Mouse (Mus musculus): Measurements from ENCODE around the gene Arl11. TPM values are rescaled to one million over a fixed set of nuclear protein-coding genes. Genes with fewer than 3 reads are reported as not detected.

The Arl11 gene
- total and polyA plus RNA-seq, 3 experiments = 0.97 to 1.3 (median 1.3) TPM

- peak; percentile 71 for DNase-seq
Observed at GRCm38 (mm10) chr14:61327618-61328450, 18.3 kb downstream of the Arl11 start.

DNA sequence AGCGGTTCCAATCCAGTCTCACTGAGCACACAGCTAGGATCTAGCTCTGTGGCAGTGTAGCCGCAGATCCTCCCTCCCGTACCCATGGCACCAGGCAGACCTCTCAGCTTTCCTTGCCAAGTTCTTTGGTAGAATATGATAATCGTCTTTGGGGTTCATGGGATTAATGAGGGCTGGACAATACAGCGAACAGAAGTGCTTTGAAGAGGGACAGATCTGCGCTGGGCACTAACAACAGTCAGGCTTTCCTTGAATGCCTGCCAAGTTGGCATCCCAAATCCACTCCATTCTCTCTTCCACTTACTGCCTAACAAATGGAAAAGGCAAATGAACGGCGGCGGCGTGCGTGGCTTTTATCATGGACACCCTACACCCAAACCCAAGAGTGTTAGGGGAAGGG is 21.0 kb downstream of the Arl11 start:
- peak; percentile 78 for DNase-seq

GRCm38 (mm10) chr14:61330996-61331561 is 21.5 kb downstream of the Arl11 start:
- peak; percentile 82 for DNase-seq

DNA sequence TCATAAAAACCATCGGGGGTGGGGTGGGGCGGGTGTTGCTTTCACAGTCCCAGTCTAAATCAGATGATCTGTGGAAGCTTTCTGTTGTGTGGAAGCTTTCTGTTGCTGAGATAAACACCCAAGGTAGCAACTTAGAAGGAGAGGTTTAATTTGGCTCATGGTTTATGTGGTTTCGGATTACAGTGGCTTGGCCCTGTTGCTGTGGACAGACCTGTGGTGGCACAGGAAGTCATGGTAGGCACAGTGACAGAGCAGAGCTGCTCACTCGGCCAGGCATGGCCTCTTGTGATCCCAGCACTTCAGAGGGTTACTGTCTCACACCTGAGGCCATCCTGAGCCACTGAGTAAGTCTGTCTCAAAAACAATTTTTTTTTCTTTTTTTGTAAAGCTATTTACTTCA is 29.8 kb downstream of the Arl11 start:
- no peak for DNase-seq

DNA sequence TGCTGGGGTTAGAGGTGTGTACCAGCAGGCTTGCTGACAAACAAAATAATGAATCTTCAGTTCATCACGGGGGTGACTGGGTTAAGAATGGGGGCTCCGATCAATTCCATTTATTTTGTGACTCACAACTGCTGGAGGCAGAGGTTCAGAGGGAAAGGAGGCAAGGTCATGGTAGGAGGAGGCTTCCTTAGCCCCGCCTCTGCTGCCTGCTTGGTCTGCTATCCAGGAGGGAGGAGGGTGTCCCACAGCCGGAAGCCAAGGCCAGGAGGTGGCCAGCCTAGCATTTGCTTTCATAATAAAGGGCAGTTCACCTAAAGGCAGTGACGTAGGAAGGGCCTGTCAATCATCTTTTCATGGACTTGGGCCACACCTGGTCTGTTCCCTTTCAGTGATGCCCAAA is 35.0 kb downstream of the Arl11 start:
- DNase-seq = peak; percentile 62

DNA sequence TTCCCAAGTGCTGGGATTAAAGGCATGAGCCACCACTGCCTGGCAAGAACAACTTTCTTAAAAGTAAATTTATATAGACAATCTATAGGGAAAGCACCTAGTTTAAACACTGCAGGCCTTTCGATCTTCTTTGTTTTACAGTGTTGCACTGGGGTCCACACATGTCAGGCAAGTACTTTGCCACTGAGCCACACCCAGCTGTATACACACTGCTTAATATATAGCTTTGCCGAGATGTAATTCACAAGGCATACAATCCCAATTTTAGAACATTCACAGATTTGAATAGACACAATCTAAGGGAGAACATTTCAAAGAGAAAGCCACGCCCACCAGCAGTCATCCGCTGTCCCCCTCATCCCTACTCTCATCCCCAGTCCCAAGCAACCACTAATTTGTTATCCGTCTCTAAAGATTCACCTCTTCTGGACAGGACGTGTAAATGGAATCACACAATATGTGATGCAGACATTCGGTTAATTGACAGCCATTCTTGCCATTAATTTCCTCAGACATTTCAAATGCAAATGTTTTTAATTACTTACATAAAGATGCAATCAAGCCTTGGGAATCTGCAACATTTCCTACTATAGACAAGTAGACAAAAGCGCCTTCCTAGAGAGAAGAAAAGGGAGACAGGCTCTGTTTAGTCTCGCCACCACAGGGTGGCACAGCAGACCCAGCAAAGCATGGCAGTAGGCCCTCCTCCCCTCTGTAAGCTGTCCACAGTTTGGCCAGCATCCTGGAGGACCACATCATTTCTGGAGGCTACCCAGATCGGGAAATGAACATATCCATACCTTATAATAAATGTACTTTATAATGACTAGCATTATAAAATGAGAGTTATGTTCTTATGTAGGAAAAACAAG is 37.5 kb downstream of the Arl11 start:
- no peak for DNase-seq

DNA sequence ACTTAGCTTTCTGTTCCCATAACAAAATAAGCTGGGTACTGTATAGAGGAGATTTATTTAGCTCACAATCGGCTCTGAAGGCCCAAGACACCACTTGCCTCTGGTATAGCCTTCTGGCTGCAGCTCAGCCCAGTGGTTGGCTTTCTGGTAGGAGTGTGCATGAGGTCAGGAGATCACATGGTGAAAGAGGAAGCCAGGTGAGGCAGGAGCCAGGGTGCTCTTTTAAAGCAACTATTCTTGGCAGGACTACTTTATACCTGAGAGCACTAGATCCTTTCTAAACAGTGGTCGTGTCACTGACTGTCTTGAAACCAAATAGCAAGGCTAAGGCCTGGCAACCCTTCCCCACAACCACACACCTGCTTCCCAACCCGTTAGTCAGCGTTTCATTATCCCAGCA is 40.3 kb downstream of the Arl11 start:
- no peak for DNase-seq

DNA sequence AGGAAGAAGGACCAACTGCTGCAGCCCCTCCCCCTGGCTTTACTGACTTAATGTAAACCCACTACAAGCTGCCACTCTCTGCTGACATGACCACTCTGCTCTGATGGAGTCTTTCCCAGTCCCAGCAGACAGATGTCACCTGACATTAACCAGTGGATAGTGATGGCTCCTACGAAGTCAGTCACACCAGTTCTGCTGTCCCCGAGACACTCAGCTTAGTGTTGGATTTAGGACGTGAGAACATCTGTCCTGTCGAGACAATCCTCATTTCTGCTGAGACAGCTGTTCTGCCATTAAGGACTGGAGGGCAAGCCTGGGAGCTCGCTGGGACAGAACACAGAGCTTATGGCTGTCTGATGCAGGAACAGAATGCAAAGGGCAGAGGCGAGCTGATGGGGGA is 41.3 kb downstream of the Arl11 start:
- no peak for DNase-seq

- no peak for DNase-seq
Observed at GRCm38 (mm10) chr14:61354251-61355235, 45.0 kb downstream of the Arl11 start.

- DNase-seq = peak; percentile 97
Observed at GRCm38 (mm10) chr14:61360131-61360980, 50.8 kb downstream of the Arl11 start, which contains the start of gene Ebpl. Gene Ebpl, minus strand, starts transcription at chr14:61360439.

DNA sequence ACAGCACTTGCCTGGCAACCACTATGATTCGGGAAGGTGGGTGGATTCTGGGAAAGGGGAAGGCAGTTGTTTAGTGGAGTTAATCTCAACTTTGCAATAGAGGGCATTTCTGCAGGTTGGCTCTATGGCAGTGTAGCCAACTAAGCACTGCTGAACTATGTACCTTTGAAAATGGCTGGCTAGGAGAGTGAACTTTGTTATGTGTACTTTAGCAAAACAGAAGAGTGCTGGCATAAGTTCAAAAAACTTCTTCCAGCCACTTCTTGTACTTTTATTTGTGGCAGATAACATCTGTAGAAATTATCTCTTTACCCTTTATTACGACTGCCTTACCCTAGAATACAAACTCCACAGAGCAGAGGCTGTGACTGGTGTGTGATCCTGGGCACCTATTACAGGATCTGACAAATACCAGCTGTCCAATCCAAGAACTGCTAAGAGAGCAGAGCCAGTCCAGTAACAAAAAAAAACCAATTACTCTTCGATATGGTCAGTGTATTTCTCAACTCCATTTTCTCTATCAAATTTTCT is 51.5 kb downstream of the Arl11 start:
- no peak for DNase-seq

Other genes with a start within 250 kb of the Arl11 start
- gene Sacs, start 171.3 kb upstream of the Arl11 start, total RNA-seq (2021) = 1 to 10 TPM; 6.0 to 6.4 TPM
- gene Sacs, start 171.3 kb upstream of the Arl11 start, polyA plus RNA-seq (2012; rRNA removed) = 0.55 and 0.61 TPM in 2 replicates
- gene Sgcg, start 51.3 kb upstream of the Arl11 start, total RNA-seq (2021) = 1 to 10 TPM in 1 of 2 experiments, under 1 TPM in 1; 0.89 to 3.0 TPM
- gene Sgcg, start 51.3 kb upstream of the Arl11 start, polyA plus RNA-seq (2012; rRNA removed) = not detected in 2 replicates
- 1 to 10 TPM; 2.6 to 3.9 TPM for gene Ebpl, start 50.7 kb downstream of the Arl11 start, total RNA-seq (2021)
- gene Ebpl, start 50.7 kb downstream of the Arl11 start, polyA plus RNA-seq (2012; rRNA removed) = 2.2 and 2.3 TPM in 2 replicates
- 10 to 100 TPM; 27.7 to 35.1 TPM for gene Kpna3, start 130.1 kb downstream of the Arl11 start, total RNA-seq (2021)
- 1.3 and 1.8 TPM in 2 replicates for gene Kpna3, start 130.1 kb downstream of the Arl11 start, polyA plus RNA-seq (2012; rRNA removed)
- gene Spryd7, start 247.1 kb downstream of the Arl11 start, total RNA-seq (2021) = 10 to 100 TPM; 20.2 to 20.8 TPM
- gene Spryd7, start 247.1 kb downstream of the Arl11 start, polyA plus RNA-seq (2012; rRNA removed) = 25.4 and 31.1 TPM in 2 replicates

All from adrenal gland, adult 2 months (tissue).